Mouse (Mus musculus) lung, embryonic 15.5 days (tissue): ENCODE results near the gene Ccm2l. TPM values are rescaled to one million over a fixed set of nuclear protein-coding genes. Genes with fewer than 3 reads are reported as not detected.

ENCODE experiments used
- polyA plus RNA-seq: library from polyadenylated mRNA; unstranded; fragments of >200 nt; fragmentation: Nextera tagmentation; extraction: Ambion mirVana; gene quantifications from 2 replicates; pipeline ENCODE4 v1.2.1, GENCODE M21; 2015

The Ccm2l gene
- polyA plus RNA-seq, 1 experiment from 2014 or later, result 5.3 TPM

Other genes with a start within 250 kb of the Ccm2l start
- gene Bcl2l1, start 234.2 kb upstream of the Ccm2l start, polyA plus RNA-seq, result 101 and 107 TPM in 2 replicates
- 92.1 and 94.7 TPM in 2 replicates for gene Tpx2, start 218.0 kb upstream of the Ccm2l start, polyA plus RNA-seq
- gene Mylk2, start 154.6 kb upstream of the Ccm2l start, polyA plus RNA-seq, result 0.05 TPM in 2 replicates
- 7.6 and 8.6 TPM in 2 replicates for gene Foxs1, start 132.7 kb upstream of the Ccm2l start, polyA plus RNA-seq
- 0.13 and 0.30 TPM in 2 replicates for gene Dusp15, start 114.3 kb upstream of the Ccm2l start, polyA plus RNA-seq
- gene Ttll9, start 103.5 kb upstream of the Ccm2l start, polyA plus RNA-seq, result 0.67 and 1.1 TPM in 2 replicates
- 106 and 117 TPM in 2 replicates for gene Pdrg1, start 50.5 kb upstream of the Ccm2l start, polyA plus RNA-seq
- not detected in 2 replicates for gene Xkr7, start 34.1 kb upstream of the Ccm2l start, polyA plus RNA-seq
- gene Hck, start 42.5 kb downstream of the Ccm2l start, polyA plus RNA-seq, result 4.4 and 4.7 TPM in 2 replicates
- gene Tm9sf4, start 95.3 kb downstream of the Ccm2l start, polyA plus RNA-seq, result 77.0 and 79.1 TPM in 2 replicates
- gene Tspyl3, start 159.5 kb downstream of the Ccm2l start, polyA plus RNA-seq, result 8.2 and 8.9 TPM in 2 replicates
- gene Plagl2, start 175.5 kb downstream of the Ccm2l start, polyA plus RNA-seq, result 12.9 and 13.0 TPM in 2 replicates
- gene Pofut1, start 175.6 kb downstream of the Ccm2l start, polyA plus RNA-seq, result 5.8 and 6.1 TPM in 2 replicates
- gene Kif3b, start 225.5 kb downstream of the Ccm2l start, polyA plus RNA-seq, result 6.2 and 7.3 TPM in 2 replicates